Mouse (Mus musculus) adrenal gland, postnatal 0 days (tissue): ENCODE results near the gene Stpg3. TPM values are rescaled to one million over a fixed set of nuclear protein-coding genes. Genes with fewer than 3 reads are reported as not detected.

ENCODE experiments used
- polyA plus RNA-seq: library from polyadenylated mRNA; unstranded; fragments of >200 nt; fragmentation: Nextera tagmentation; extraction: Ambion mirVana; gene quantifications from 2 replicates; pipeline ENCODE4 v1.2.1, GENCODE M21; 2015

Gene Stpg3
- not detected in 2 replicates for polyA plus RNA-seq

GRCm38 (mm10) chr2:25214444-25214843 is at the start of gene Stpg3:
Gene Stpg3, minus strand, starts transcription at chr2:25214637.

GRCm38 (mm10) chr2:25262291-25262767 is 47.9 kb upstream of the Stpg3 start, which contains the start of gene Tprn:
Gene Tprn, plus strand, starts transcription at chr2:25262618.

DNA sequence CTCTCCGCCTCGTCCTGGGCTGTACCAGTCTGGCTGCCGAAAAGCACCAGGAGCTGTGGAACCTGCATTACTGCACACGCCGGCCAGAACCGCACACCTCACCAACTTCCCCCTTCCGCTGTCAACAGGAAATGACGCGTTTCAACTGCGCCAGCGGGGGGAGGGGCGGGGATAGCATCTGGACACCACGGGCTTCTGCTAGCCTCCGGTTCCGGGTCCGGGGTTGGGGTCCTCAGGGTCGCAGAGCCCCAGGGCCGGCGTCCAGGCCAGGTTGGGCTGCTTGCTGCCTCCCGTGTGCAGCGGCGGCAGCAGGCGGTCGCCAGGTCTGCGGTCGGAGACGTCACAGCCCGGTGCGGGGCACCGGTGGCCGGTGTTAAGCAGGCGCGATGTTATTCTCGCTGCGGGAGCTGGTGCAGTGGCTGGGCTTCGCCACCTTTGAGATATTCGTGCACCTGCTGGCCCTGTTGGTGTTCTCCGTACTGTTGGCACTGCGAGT is 40.9 kb upstream of the Stpg3 start, which contains the start of gene Tmem203:
Tmem203 (plus strand) TSS at position 156 of the 496 bp plus-strand sequence.

GRCm38 (mm10) chr2:25246183-25247072 is 32.0 kb upstream of the Stpg3 start, which contains the start of gene AL732309.1:
Gene AL732309.1, minus strand, starts transcription at chr2:25246863.

DNA sequence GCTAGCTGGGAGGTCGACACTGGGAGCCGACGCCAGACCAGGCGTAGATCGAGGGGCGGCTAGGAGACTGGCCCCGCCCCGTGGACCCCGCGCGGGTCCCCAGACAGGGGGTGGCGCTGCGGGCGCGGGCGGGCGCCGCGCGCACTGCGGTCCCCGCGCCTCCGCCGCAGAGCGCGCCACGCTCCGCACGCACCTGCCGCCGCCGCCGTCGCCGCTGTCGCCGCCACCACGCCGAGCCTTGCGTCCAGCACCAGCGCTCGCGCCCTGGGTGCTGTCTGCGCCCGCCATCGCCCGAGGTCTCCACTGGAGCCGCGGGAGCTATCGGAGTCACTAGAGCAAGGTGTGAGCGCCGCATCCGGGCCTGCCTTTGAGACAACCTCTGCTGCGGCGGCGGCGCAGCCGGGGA is 27.7 kb upstream of the Stpg3 start, which contains the start of the genes Rnf208 and Cysrt1:
Rnf208 (plus strand) TSS at position 155 of the 406 bp plus-strand sequence.
Cysrt1 (minus strand) TSS at position 352 of the 406 bp plus-strand sequence.

GRCm38 (mm10) chr2:25236614-25237013 is 22.2 kb upstream of the Stpg3 start, which contains the start of gene Rnf224:
Gene Rnf224, minus strand, starts transcription at chr2:25236787.

GRCm38 (mm10) chr2:25234050-25234449 is 19.6 kb upstream of the Stpg3 start, which contains the start of gene Slc34a3:
Gene Slc34a3, minus strand, starts transcription at chr2:25234364.

GRCm38 (mm10) chr2:25224492-25224765 is 10.0 kb upstream of the Stpg3 start, which contains the start of gene Tubb4b:
Gene Tubb4b, minus strand, starts transcription at chr2:25224702.

GRCm38 (mm10) chr2:25218445-25218844 is 4.0 kb upstream of the Stpg3 start, which contains the start of gene Fam166a:
Gene Fam166a, plus strand, starts transcription at chr2:25218745.

GRCm38 (mm10) chr2:25211121-25211670 is 3.2 kb downstream of the Stpg3 start, which contains the start of gene Nelfb:
Gene Nelfb, minus strand, starts transcription at chr2:25211489.

GRCm38 (mm10) chr2:25196172-25196954 is 18.1 kb downstream of the Stpg3 start, which contains the start of gene Tor4a:
Gene Tor4a, minus strand, starts transcription at chr2:25196886.

DNA sequence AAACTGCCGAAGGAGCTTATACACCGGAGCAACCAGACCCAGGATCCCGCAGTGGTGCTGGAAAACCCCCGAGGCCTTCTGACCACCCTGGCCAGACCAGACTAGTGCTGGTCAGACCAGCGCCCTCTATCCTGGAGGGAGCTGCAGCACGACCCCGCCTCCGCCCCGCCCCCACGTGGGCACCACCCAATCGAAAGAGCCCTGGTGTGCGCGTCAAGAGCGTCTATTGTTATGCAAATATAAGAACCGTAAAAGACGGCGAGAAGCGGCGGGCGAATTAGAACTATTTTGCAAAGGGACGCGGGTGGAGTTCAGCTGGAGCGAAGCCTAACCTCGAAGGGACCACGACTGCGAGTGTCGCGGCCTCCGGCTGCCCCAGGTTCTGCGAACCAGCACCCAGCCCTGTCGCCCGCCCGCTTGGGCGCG is 33.9 kb downstream of the Stpg3 start, which contains the start of gene Nrarp:
Nrarp (plus strand) TSS at position 281 of the 426 bp plus-strand sequence.

Other genes starting within 250 kb of the Stpg3 start
- gene Mrpl41, start 239.5 kb downstream of the Stpg3 start, polyA plus RNA-seq = 270 and 363 TPM in 2 replicates
- gene Pnpla7, start 238.6 kb downstream of the Stpg3 start, polyA plus RNA-seq = 10.8 and 21.4 TPM in 2 replicates
- gene Nsmf, start 160.3 kb downstream of the Stpg3 start, polyA plus RNA-seq = 54.6 and 57.0 TPM in 2 replicates
- 0.36 and 0.76 TPM in 2 replicates for gene Entpd8, start 134.3 kb downstream of the Stpg3 start, polyA plus RNA-seq
- gene Noxa1, start 119.5 kb downstream of the Stpg3 start, polyA plus RNA-seq = 0.17 TPM in 2 replicates
- 5.6 and 6.7 TPM in 2 replicates for gene Nrarp, start 33.9 kb downstream of the Stpg3 start, polyA plus RNA-seq
- 14.6 and 20.3 TPM in 2 replicates for gene Tor4a, start 17.8 kb downstream of the Stpg3 start, polyA plus RNA-seq
- 47.4 and 61.9 TPM in 2 replicates for gene Nelfb, start 3.1 kb downstream of the Stpg3 start, polyA plus RNA-seq
- gene Fam166a, start 4.1 kb upstream of the Stpg3 start, polyA plus RNA-seq = 0.12 and 0.58 TPM in 2 replicates
- gene Tubb4b, start 10.1 kb upstream of the Stpg3 start, polyA plus RNA-seq = 217 and 219 TPM in 2 replicates
- 0.47 TPM in 1 of 2 replicates, not detected in the other for gene Slc34a3, start 19.7 kb upstream of the Stpg3 start, polyA plus RNA-seq
- gene Rnf224, start 22.1 kb upstream of the Stpg3 start, polyA plus RNA-seq = not detected in 2 replicates
- gene Rnf208, start 27.6 kb upstream of the Stpg3 start, polyA plus RNA-seq = 12.9 and 25.4 TPM in 2 replicates
- gene Cysrt1, start 27.8 kb upstream of the Stpg3 start, polyA plus RNA-seq = 1.8 TPM in 1 of 2 replicates, not detected in the other
- gene AL732309.1, start 32.2 kb upstream of the Stpg3 start, polyA plus RNA-seq = 2.5 and 2.8 TPM in 2 replicates
- gene Tmem203, start 40.8 kb upstream of the Stpg3 start, polyA plus RNA-seq = 61.5 and 81.2 TPM in 2 replicates
- 5.6 and 7.3 TPM in 2 replicates for gene Tprn, start 48.0 kb upstream of the Stpg3 start, polyA plus RNA-seq
- gene Ssna1, start 57.8 kb upstream of the Stpg3 start, polyA plus RNA-seq = 157 and 205 TPM in 2 replicates
- gene Anapc2, start 57.8 kb upstream of the Stpg3 start, polyA plus RNA-seq = 61.4 and 81.5 TPM in 2 replicates
- gene Tmem210, start 73.5 kb upstream of the Stpg3 start, polyA plus RNA-seq = not detected in 2 replicates
- 0.11 TPM in 1 of 2 replicates, not detected in the other for gene Lrrc26, start 75.3 kb upstream of the Stpg3 start, polyA plus RNA-seq
- gene Grin1, start 104.5 kb upstream of the Stpg3 start, polyA plus RNA-seq = 4.9 and 7.5 TPM in 2 replicates
- gene Man1b1, start 117.7 kb upstream of the Stpg3 start, polyA plus RNA-seq = 47.2 and 52.7 TPM in 2 replicates
- gene Dpp7, start 141.7 kb upstream of the Stpg3 start, polyA plus RNA-seq = 30.8 and 45.6 TPM in 2 replicates
- 40.5 and 44.9 TPM in 2 replicates for gene Uap1l1, start 151.0 kb upstream of the Stpg3 start, polyA plus RNA-seq
- gene Sapcd2, start 157.7 kb upstream of the Stpg3 start, polyA plus RNA-seq = 8.1 and 10.7 TPM in 2 replicates
- 13.6 and 20.3 TPM in 2 replicates for gene Entpd2, start 181.2 kb upstream of the Stpg3 start, polyA plus RNA-seq
- 93.9 and 115 TPM in 2 replicates for gene Npdc1, start 184.7 kb upstream of the Stpg3 start, polyA plus RNA-seq
- gene Fut7, start 208.6 kb upstream of the Stpg3 start, polyA plus RNA-seq = 0.14 and 0.22 TPM in 2 replicates
- 4.9 and 6.6 TPM in 2 replicates for gene Abca2, start 214.1 kb upstream of the Stpg3 start, polyA plus RNA-seq
- gene Clic3, start 242.2 kb upstream of the Stpg3 start, polyA plus RNA-seq = 6.1 and 6.2 TPM in 2 replicates
- 53.8 and 58.8 TPM in 2 replicates for gene Paxx, start 246.5 kb upstream of the Stpg3 start, polyA plus RNA-seq